Mouse (Mus musculus): ENCODE data around the gene Xrcc1. TPM values are rescaled to one million over a fixed set of nuclear protein-coding genes. Genes with fewer than 3 reads are reported as not detected.

The Xrcc1 gene
- polyA plus RNA-seq (2012; ENCODE audit: insufficient read depth, insufficient read length, low replicate concordance, missing spikeins), result not detected in 2 replicates

- H3K4me3 ChIP-seq (ENCODE audit: insufficient read depth, low read depth, low read length), result peak within 1 kb of the TSS; percentile 95
- peaks cover 10% of the 10 kb centered on the region for H3K4me1 ChIP-seq (ENCODE audit: control insufficient read depth, insufficient read depth, low read length)
- H3K27ac ChIP-seq (ENCODE audit: insufficient read depth, low read depth, low read length), result peak within 1 kb of the TSS; percentile 77
- WGBS, result 38% methylated on average over 13 of the region's 13 CpGs
- no peak for TF ChIP-seq POLR2A (IDR thresholded peaks at IDR 0.05; ENCODE audit: insufficient read depth, low read depth, low read length)
- TF ChIP-seq CTCF (IDR thresholded peaks at IDR 0.05; ENCODE audit: insufficient read depth, low read depth, low read length), result no peak
Measured at GRCm38 (mm10) chr7:24546068-24546614, at the start of gene Xrcc1, which contains the start of gene Pinlyp. Gene Xrcc1, plus strand, starts transcription at chr7:24546289. Gene Pinlyp, minus strand, starts transcription at chr7:24546118.

DNA sequence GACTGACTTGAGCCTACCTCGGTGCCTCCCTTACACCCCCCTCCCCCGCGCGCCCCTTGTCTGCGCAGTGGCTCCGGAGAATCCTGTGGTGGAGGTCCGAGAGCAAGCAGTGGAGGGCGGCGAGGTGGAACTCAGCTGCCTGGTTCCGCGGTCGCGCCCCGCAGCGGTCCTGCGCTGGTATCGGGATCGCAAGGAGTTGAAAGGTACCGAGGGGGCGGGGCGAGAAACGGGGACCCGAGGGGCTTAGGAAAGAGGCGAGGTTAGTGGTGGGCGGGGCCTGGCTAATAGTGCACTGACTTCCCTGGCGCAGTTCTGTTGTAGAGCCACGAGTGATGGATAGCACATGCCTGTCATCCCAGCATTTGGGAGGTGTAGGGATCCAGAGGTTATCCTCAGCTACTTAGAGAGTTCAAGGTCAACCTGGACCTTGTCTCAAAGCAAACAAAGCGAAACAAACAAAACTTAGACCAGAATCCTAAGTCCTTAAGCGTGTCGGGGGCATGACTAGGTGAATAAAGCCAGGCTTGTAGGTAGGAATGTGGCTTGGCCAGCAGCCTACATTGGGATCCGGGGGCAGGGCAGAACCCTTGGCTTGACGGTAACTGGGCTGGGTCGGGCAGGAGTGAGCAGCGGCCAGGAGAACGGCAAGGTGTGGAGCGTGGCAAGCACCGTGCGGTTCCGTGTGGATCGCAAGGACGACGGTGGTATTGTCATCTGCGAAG lies 46.1 kb upstream of the Xrcc1 start:
- no peak overlapping the region for H3K27ac ChIP-seq (ENCODE audit: insufficient read depth, low read depth, low read length)
- no peak for TF ChIP-seq CTCF (IDR thresholded peaks at IDR 0.05; ENCODE audit: insufficient read depth, low read depth, low read length)
- peaks cover 9% of the 10 kb centered on the region for H3K4me1 ChIP-seq (ENCODE audit: control insufficient read depth, insufficient read depth, low read length)
- 54% methylated on average over 43 of the region's 43 CpGs for WGBS
- no peak overlapping the region for H3K4me3 ChIP-seq (ENCODE audit: insufficient read depth, low read depth, low read length)

GRCm38 (mm10) chr7:24500929-24501328 lies 45.2 kb upstream of the Xrcc1 start:
- peaks cover 16% of the 10 kb centered on the region for H3K4me1 ChIP-seq (ENCODE audit: control insufficient read depth, insufficient read depth, low read length)
- WGBS, result 53% methylated on average over 7 of the region's 7 CpGs

DNA sequence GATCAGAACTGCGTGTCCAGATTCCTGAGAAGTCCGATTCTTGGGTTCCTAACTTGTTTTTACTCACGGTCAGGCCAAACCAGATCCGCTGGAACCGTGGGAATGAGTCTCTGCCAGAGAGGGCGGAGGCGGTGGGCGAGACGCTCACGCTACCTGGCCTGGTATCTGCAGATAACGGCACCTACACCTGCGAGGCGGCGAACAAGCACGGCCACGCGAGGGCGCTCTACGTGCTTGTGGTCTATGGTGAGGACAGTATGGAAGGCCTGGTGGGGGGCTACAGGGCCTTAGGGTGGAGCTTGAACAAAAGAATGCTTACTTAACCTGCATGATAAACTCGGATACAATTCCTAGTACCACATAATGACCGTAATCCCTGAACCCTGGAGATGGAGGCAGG lies 44.6 kb upstream of the Xrcc1 start:
- 66% methylated on average over 21 of the region's 21 CpGs for WGBS
- Histone ChIP-seq H3K4me1 (ENCODE audit: control insufficient read depth, insufficient read depth, low read length) (peaks cover 16% of the 10 kb centered on the region), H3K27ac (ENCODE audit: insufficient read depth, low read depth, low read length) (no peak overlapping the region), H3K4me3 (ENCODE audit: insufficient read depth, low read depth, low read length) (no peak overlapping the region)
- TF ChIP-seq POLR2A (IDR thresholded peaks at IDR 0.05; ENCODE audit: insufficient read depth, low read depth, low read length), result no peak
- TF ChIP-seq CTCF (IDR thresholded peaks at IDR 0.05; ENCODE audit: insufficient read depth, low read depth, low read length), result 0 out of 2 replicates have a peak, but pooled peaks have one; percentile 9

More at GRCm38 (mm10) chr7:24500929-24501328, 45.2 kb upstream of the Xrcc1 start:
- H3K27ac ChIP-seq (ENCODE audit: insufficient read depth, low read depth, low read length), result no peak overlapping the region
- H3K4me3 ChIP-seq (ENCODE audit: insufficient read depth, low read depth, low read length), result no peak overlapping the region
- TF ChIP-seq POLR2A (IDR thresholded peaks at IDR 0.05; ENCODE audit: insufficient read depth, low read depth, low read length) (no peak), CTCF (IDR thresholded peaks at IDR 0.05; ENCODE audit: insufficient read depth, low read depth, low read length) (no peak)

GRCm38 (mm10) chr7:24504004-24504403 lies 42.1 kb upstream of the Xrcc1 start:
- TF ChIP-seq CTCF (IDR thresholded peaks at IDR 0.05; ENCODE audit: insufficient read depth, low read depth, low read length), result no peak
- no peak for TF ChIP-seq POLR2A (IDR thresholded peaks at IDR 0.05; ENCODE audit: insufficient read depth, low read depth, low read length)
- H3K27ac ChIP-seq (ENCODE audit: insufficient read depth, low read depth, low read length), result no peak overlapping the region
- H3K4me1 ChIP-seq (ENCODE audit: control insufficient read depth, insufficient read depth, low read length), result peaks cover 16% of the 10 kb centered on the region
- 23% methylated on average over 10 of the region's 10 CpGs for WGBS
- H3K4me3 ChIP-seq (ENCODE audit: insufficient read depth, low read depth, low read length), result no peak overlapping the region

- no peak overlapping the region for H3K27ac ChIP-seq (ENCODE audit: insufficient read depth, low read depth, low read length)
- no peak overlapping the region for H3K4me3 ChIP-seq (ENCODE audit: insufficient read depth, low read depth, low read length)
- H3K4me1 ChIP-seq (ENCODE audit: control insufficient read depth, insufficient read depth, low read length), result peaks cover 16% of the 10 kb centered on the region
- TF ChIP-seq CTCF (IDR thresholded peaks at IDR 0.05; ENCODE audit: insufficient read depth, low read depth, low read length), result no peak
- no peak for TF ChIP-seq POLR2A (IDR thresholded peaks at IDR 0.05; ENCODE audit: insufficient read depth, low read depth, low read length)
- WGBS, result 53% methylated on average over 4 of the region's 4 CpGs
Measured at GRCm38 (mm10) chr7:24504868-24505267, 41.2 kb upstream of the Xrcc1 start.

GRCm38 (mm10) chr7:24505447-24506064 lies 40.5 kb upstream of the Xrcc1 start:
- H3K4me3 ChIP-seq (ENCODE audit: insufficient read depth, low read depth, low read length), result no peak overlapping the region
- no peak for TF ChIP-seq POLR2A (IDR thresholded peaks at IDR 0.05; ENCODE audit: insufficient read depth, low read depth, low read length)
- TF ChIP-seq CTCF (IDR thresholded peaks at IDR 0.05; ENCODE audit: insufficient read depth, low read depth, low read length), result no peak
- H3K4me1 ChIP-seq (ENCODE audit: control insufficient read depth, insufficient read depth, low read length), result peaks cover 16% of the 10 kb centered on the region
- 11% methylated on average over 15 of the region's 15 CpGs for WGBS
- H3K27ac ChIP-seq (ENCODE audit: insufficient read depth, low read depth, low read length), result peak overlapping the region; percentile 83

- H3K4me3 ChIP-seq (ENCODE audit: insufficient read depth, low read depth, low read length), result no peak overlapping the region
- H3K4me1 ChIP-seq (ENCODE audit: control insufficient read depth, insufficient read depth, low read length), result peaks cover 16% of the 10 kb centered on the region
- TF ChIP-seq CTCF (IDR thresholded peaks at IDR 0.05; ENCODE audit: insufficient read depth, low read depth, low read length), result no peak
- no peak for TF ChIP-seq POLR2A (IDR thresholded peaks at IDR 0.05; ENCODE audit: insufficient read depth, low read depth, low read length)
- peak overlapping the region; percentile 83 for H3K27ac ChIP-seq (ENCODE audit: insufficient read depth, low read depth, low read length)
- 5% methylated on average over 3 of the region's 3 CpGs for WGBS
Measured at GRCm38 (mm10) chr7:24506065-24506459, 40.0 kb upstream of the Xrcc1 start.

DNA sequence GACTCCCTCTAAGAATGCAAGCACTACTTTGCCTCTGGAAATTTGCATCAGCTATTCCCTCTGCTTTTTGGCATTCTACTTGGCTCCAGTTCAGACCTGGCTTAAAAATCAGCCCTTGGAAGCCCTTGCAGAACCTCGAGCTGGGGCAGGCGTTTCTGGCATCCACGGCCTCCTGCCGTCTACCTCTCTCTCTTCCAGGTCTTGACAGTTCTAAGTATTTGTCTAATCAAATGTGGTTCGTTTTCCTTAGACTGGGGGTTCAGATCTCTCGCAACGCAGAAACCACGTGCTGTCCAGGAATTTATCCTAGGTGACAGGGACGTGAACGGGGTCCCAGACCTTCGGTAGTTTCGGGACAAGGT lies 39.6 kb upstream of the Xrcc1 start:
- Histone ChIP-seq H3K4me1 (ENCODE audit: control insufficient read depth, insufficient read depth, low read length) (peaks cover 16% of the 10 kb centered on the region), H3K4me3 (ENCODE audit: insufficient read depth, low read depth, low read length) (peak overlapping the region; percentile 57), H3K27ac (ENCODE audit: insufficient read depth, low read depth, low read length) (peak overlapping the region; percentile 83)
- under 1% methylated on average over 12 of the region's 12 CpGs for WGBS
- no peak for TF ChIP-seq POLR2A (IDR thresholded peaks at IDR 0.05; ENCODE audit: insufficient read depth, low read depth, low read length)
- TF ChIP-seq CTCF (IDR thresholded peaks at IDR 0.05; ENCODE audit: insufficient read depth, low read depth, low read length), result no peak

All from olfactory bulb, adult 2 months (tissue).